Mouse (Mus musculus) heart, postnatal 0 days (tissue): ENCODE data around the gene Gm6526.
"Not testable (repeated sequence)": the region's sequence is repeated elsewhere in the genome, so short reads cannot be mapped to it uniquely, and the experiment has no call there.

ENCODE experiments used
- CTCF ChIP-seq: IDR thresholded peaks from 2 replicates; pipeline ENCODE4 v1.5.1; 2016; ENCODE audit warnings: antibody characterized with exemption, control low read depth, low read depth
- EP300 ChIP-seq: IDR thresholded peaks from 2 replicates; pipeline ENCODE4 v1.6.1; 2016; ENCODE audit warnings: antibody characterized with exemption, low read depth

DNA sequence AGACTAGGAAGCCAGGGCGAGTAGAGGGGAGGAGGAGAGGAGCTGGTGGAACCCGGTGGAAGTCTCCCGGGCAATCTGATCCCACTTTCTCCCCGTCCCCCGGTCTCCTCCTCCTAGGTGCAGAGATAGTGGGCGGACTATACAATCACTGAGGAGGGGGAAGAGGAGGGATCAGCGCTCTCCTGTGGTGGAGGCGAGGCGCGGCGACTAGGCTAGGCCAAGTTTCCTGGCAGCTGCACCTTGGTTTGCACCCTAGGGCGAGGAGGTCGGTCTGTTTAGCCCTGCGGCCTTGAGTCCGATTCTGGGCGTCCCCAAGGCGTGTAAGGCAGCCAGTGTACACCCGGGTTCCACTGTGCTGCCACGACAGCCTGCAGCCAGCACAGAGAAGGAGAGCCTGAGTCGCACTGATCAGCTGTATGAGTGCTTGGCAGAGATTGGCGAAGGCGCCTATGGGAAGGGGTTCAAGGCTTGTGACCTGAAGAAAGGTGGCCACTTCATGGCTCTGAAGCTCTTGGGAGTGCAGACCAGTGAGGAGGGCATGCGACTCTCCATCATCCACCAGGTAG, 49.3 kb downstream of the Gm6526 start:
- not testable (repeated sequence) for TF ChIP-seq CTCF, EP300
